Mouse (Mus musculus): Measurements from ENCODE around the gene Gm20388.

Gene Gm20388

DNA sequence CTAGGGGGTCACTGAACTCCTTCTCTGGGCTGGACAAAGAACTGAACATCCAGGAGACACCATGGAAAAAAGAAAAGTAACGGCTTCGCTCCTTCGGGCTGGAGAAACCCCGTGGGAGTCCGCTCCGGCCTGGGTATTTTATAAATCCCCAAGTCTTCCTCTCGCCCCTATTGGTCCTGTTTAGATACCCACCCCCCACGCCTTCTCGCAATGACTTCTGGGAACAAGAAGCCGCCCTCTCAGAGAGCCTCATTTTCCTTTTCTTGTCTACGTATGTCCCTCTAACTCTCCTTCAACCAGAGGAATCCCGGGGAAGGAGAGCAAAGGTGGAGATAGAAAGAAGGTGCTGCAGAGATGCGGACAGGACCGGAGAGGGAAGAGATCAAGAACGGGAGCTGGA, 4452.7 kb downstream of the Gm20388 start:
- DNase-seq, result no peak

- DNase-seq, result peak; percentile 77
Observed at GRCm38 (mm10) chr8:124368213-124368612, 4457.6 kb downstream of the Gm20388 start.

DNA sequence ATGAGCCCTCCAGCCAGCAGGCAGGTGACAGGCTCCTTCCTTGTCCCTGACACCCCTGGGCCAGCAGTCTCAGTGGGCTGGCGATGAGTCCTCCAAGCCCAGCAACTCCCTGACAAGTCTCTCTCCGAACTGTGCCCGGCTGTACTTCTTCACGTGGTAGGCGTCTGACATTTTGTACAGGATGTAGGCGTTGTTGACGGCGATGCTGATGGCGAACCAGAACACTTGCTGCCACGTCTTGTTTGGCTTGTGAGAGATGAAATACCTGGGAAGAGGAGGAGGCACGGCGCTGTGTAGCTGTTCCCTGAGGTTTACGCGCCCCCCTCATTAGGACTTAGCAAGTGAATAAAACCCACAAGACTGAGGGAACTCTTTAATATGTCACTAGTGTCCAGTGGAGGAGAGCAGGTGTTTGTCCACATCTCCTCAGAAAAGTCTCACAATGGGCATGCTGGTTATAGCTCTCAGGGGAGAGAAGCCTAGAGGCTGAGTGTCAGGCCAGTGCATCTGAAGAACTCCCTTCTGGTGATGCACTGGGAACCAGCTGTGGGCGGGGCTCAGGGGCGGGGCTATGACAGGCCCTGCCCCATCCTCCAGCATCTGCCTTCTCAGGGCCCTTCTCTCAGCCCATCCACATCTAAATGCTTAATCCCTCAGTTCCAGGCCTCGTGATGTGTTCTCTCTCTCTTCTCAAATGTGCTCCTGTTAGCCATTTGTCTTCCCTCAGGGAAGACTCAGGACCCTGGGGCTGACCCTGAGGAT, 4460.0 kb downstream of the Gm20388 start:
- DNase-seq, result no peak

DNA sequence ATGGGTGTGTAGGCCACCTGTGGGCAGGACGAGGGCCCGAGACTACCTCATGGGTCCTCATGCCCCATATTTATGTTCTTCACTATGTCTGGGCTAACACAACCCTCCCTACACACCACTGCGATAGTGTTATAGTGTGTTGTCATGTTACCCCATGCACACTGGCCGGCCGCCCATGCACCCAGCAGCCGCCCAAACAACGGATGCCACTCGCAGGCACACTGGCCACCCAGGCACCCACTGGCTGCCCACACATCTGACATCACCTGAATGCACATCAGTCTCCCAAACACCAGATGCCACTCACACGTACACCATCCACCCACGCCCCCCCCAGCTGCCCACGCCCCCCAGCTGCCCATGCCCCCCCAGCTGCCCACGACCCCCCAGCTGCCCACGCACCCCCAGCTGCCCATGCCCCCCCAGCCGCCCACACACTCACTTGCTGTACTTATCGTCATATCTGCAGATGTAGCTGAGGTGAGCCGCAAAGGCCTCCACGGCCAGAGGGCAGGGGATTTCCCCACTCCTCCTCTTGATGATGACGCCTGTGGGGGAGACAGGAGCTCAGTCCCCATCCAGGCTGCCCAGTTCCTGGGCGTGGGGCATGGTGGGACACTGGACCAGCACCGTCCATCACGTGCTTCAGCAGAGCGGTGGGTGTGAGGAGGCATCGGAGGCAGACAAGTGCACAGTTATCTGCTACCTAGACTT, 4460.9 kb downstream of the Gm20388 start:
- no peak for DNase-seq

DNA sequence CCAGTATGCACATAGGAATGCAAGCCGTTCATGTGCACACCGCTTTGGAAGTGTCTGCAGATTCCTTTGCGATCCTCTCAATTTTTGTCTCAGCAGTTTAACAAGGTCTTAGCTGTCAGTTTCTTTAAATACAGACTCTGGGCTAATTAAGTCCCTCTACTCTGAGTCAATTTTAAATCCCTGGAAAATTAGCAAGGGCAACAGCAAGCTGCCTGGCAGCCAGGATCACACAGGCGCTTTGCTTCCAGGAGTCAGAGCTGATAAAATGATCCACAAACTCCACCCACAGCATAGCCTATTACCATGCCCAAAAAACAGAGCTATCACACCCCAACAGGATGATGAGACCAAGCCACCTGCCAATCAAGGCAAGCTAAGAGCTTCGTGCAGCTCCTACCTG, 4463.1 kb downstream of the Gm20388 start:
- DNase-seq, result no peak

DNA sequence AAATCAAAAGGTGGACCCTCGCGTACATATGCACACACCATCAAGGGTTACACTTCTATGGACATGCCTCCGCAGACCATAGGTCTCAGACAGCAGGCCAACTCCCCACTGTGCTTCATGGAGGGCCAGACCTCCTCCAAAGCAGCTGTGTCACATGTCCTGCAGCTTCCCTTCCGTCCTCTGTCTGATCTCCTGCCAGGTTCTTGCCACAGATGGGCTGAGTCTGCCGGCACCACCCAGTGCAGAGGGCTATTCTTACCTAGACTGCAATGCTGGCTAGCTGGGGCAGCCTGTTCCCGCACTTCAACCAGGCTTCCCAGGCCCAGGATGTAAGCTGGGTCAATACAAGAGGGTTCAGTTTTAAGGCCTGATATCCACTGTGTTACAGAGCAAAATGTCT, 4464.5 kb downstream of the Gm20388 start:
- no peak for DNase-seq

GRCm38 (mm10) chr8:124375727-124376126, 4465.1 kb downstream of the Gm20388 start:
- no peak for DNase-seq

DNA sequence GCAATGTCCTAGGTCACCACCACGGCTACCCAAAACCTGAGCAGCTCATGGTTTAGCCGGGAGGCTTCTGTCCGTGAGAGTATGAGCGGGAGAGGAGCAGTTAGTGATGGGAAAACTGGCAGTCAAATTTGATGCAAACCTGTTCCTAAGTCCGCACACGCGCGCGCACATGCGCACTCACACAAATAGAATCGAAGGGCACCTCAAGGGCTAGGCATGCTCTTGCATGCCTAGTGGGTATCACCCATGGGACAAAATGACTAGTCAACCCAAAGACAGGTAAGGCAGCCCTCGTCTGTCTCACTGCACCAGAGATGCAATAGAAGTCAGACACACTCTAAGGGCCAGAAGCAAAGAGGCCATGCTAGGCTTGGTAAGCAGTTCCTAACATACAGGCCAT, 4465.8 kb downstream of the Gm20388 start:
- DNase-seq, result no peak

DNA sequence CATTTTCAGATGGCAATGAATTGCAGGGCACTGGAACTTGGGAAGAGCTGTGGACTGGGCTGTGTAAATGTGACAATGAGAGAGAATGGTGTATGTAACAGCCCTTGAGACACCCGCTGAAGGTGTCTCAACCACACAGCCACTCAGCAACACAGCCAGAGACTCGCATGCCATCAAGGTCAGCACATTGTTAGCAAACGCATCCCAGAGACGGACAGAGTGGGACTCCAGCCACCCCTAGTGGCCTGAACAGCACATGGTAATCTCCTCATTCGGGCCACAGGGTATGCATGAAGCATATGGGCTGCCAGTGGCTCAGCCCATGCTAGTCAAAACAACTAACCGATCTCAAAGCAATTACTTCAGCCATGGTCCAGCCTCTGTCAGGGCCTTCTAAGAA, 4468.6 kb downstream of the Gm20388 start:
- no peak for DNase-seq

GRCm38 (mm10) chr8:124382235-124382634, 4471.6 kb downstream of the Gm20388 start:
- DNase-seq, result no peak

- no peak for DNase-seq
Observed at GRCm38 (mm10) chr8:124384336-124384735, 4473.7 kb downstream of the Gm20388 start.

DNA sequence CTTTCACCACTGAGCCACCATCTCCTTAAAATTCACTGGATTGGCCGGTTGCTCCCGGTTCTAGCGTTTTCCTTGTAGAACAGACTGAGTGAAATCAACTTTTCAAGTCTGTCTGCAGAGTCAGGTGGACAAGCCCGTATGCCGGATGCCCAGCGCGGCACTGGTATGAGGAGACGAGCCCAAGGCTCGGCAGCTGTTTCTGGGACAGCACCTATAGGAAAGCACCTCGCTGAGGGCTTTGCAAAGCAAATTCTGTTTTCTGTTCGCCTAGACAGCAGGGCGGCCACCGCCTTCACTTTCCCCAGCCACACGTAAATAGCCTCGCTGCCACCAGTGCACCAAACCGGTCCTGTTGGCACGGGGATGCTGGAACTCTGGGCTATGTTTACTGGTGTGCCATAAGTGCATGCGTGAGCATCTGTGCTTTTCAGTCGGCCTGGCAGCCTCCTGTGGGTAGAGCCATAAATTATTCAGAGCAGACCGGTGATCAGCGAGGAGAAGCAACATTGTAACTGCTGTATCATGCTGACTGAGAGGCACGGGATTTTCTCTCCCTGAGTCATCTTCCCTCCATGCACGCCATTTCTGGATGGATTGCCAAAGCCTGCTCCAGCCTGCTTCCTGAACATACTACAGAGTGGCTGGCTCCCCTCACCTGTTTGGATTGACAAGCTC, 4475.7 kb downstream of the Gm20388 start:
- DNase-seq, result no peak

GRCm38 (mm10) chr8:124389495-124389894, 4478.9 kb downstream of the Gm20388 start:
- no peak for DNase-seq

- DNase-seq, result peak; percentile 49
Observed at GRCm38 (mm10) chr8:124391191-124391590, 4480.6 kb downstream of the Gm20388 start.

GRCm38 (mm10) chr8:124392271-124393012, 4481.8 kb downstream of the Gm20388 start:
- no peak for DNase-seq

- no peak for DNase-seq
Observed at GRCm38 (mm10) chr8:124393013-124393412, 4482.4 kb downstream of the Gm20388 start.

DNA sequence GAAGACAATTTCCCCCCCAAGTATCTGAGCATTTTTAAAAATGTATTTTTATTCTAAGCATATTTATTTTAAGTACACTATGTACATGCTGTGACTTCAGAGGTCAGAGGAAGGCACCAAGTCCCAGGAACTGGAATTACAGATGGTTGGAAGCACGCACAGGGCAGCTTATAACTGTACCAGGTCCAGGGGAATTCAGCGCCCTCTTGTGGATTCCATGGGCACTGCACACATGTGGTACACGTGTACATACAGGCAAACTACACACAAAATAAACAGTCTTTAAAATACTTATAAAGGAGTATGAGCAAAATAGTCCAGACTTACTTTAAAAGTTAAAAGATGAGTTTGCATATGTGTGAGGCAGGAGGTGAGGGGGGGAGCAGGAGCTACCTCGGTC, 4483.3 kb downstream of the Gm20388 start:
- no peak for DNase-seq

DNA sequence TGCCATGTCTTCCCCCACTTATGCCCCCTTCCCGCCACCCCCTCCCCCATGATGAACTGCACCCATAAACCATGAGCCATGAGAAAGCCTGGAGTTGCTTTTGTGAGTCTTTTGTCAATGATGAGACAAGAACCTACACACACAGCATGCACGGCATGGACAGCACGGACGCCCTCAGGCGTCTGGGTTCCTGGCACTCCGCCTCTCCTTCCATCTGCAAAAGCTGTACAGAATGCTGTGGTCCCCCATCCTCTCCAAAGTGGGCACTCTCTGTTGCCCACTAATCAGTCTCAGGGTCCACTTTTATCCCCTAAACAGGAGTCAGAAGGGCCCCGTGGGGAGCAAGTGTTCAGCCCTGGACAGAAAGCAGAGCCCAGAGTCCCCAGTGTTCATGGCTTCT, 4484.3 kb downstream of the Gm20388 start:
- DNase-seq, result no peak
